Mouse (Mus musculus) heart, adult 2 months (tissue): ENCODE measurements around the gene Erc2. TPM values are rescaled to one million over a fixed set of nuclear protein-coding genes. Genes with fewer than 3 reads are reported as not detected.

Source experiments
- DNase-seq, 2 experiments: peaks; one replicate each; pipeline ENCODE4 v3.0.0; 2021
- H3K27ac ChIP-seq: fragments of 200-600 bp; 2 replicates; pipeline ENCODE4 v1.8.1; 2022
- H3K27me3 ChIP-seq: fragments of 200-500 bp; 2 replicates; pipeline ENCODE4 v1.6.1; 2012; ENCODE audit warnings: mild to moderate bottlenecking, low read length, inconsistent platforms, mixed read lengths; ENCODE audit not compliant: control insufficient read depth, insufficient read depth
- H3K36me3 ChIP-seq: fragments of 200-500 bp; 2 replicates; pipeline ENCODE4 v1.6.1; 2012; ENCODE audit warnings: low read length, inconsistent platforms; ENCODE audit not compliant: control insufficient read depth, insufficient read depth
- H3K4me1 ChIP-seq: fragments of 200-500 bp; 2 replicates; pipeline ENCODE4 v1.6.1; 2011; ENCODE audit warnings: low read length; ENCODE audit not compliant: control insufficient read depth, insufficient read depth
- H3K4me3 ChIP-seq: fragments of 200-600 bp; 2 replicates; pipeline ENCODE4 v1.8.1; 2022
- H3K79me2 ChIP-seq: fragments of 200-500 bp; replicated peaks from 2 replicates; pipeline ENCODE4 v1.6.1; 2012; ENCODE audit warnings: mild to moderate bottlenecking, inconsistent platforms, low read length, moderate library complexity, mixed read lengths; ENCODE audit not compliant: control insufficient read depth, insufficient read depth
- H3K9ac ChIP-seq: fragments of 200-500 bp; 2 replicates; pipeline ENCODE4 v1.6.1; 2012; ENCODE audit warnings: low read depth, mild to moderate bottlenecking, control low read depth, inconsistent platforms, low read length, mixed read lengths
- CTCF ChIP-seq: fragments of 200-600 bp; IDR thresholded peaks from 2 replicates; pipeline ENCODE4 v1.8.1; 2022; ENCODE audit warnings: antibody characterized with exemption, mild to moderate bottlenecking, moderate library complexity
- EP300 ChIP-seq: fragments of 200-500 bp; IDR thresholded peaks from 2 replicates; pipeline ENCODE4 v1.6.1; 2011; ENCODE audit warnings: low read depth, low read length, control low read depth; ENCODE audit not compliant: insufficient read depth
- POLR2A ChIP-seq: fragments of 200-500 bp; IDR thresholded peaks from 2 replicates; pipeline ENCODE4 v1.6.1; 2011; ENCODE audit warnings: mild to moderate bottlenecking, low read depth, low read length, control low read depth; ENCODE audit not compliant: insufficient read depth
- WGBS: fragments of 180-500 bp; shearing (Covaris S2); methylation state at CpG from one replicate; pipeline ENCODE4 v1.1.7; 2018; 5-methylcytosine and 5-hydroxymethylcytosine counted together
- intact Hi-C: fragments of 180-260 bp; cut with DNase I; formaldehyde crosslinking; loops from one replicate; pipeline ENCODE4 v1.15.1; 2025
- polyA plus RNA-seq: library from polyadenylated mRNA; depleted of rRNA; stranded (reverse); fragments of >200 nt; gene quantifications from 2 replicates; pipeline ENCODE4 v1.2.3, GENCODE M21; 2012
- total RNA-seq, 2 experiments: library from RNA; stranded (reverse); gene quantifications; 2 replicates each; pipeline ENCODE4 v1.2.3; 2021

Erc2 gene
- total and polyA plus RNA-seq, 3 experiments, result 0.49 to 0.68 (median 0.64) TPM

GRCm38 (mm10) chr14:28451771-28452170 is 829.5 kb downstream of the Erc2 start:
- WGBS, result 84% methylated on average over 9 of the region's 9 CpGs
- Histone ChIP-seq H3K27me3 (no peaks in the 10 kb centered on the region), H3K4me1 (no peaks in the 10 kb centered on the region; the same call in 1 of the 2 replicates), H3K4me3 (no peak overlapping the region), H3K36me3 (no peaks in the 10 kb centered on the region), H3K27ac (no peak overlapping the region), H3K79me2 (no peaks in the 10 kb centered on the region), H3K9ac (no peak overlapping the region)
- TF ChIP-seq POLR2A (no peak), CTCF (no peak), EP300 (no peak)
- DNase-seq, result no peak
- intact Hi-C loops, result no loop called here

- Histone ChIP-seq H3K27me3 (no peaks in the 10 kb centered on the region), H3K79me2 (no peaks in the 10 kb centered on the region), H3K9ac (no peak overlapping the region), H3K4me1 (no peaks in the 10 kb centered on the region), H3K27ac (no peak overlapping the region; the same call in 1 of the 2 replicates), H3K4me3 (no peak overlapping the region), H3K36me3 (no peaks in the 10 kb centered on the region)
- intact Hi-C loops, result no loop called here
- TF ChIP-seq CTCF (no peak), POLR2A (no peak), EP300 (no peak)
- WGBS, result 52% methylated on average over 7 of the region's 7 CpGs
- peak in 1 of 2 experiments; percentile 52 for DNase-seq
Observed at GRCm38 (mm10) chr14:28456372-28457076, 834.3 kb downstream of the Erc2 start.

DNA sequence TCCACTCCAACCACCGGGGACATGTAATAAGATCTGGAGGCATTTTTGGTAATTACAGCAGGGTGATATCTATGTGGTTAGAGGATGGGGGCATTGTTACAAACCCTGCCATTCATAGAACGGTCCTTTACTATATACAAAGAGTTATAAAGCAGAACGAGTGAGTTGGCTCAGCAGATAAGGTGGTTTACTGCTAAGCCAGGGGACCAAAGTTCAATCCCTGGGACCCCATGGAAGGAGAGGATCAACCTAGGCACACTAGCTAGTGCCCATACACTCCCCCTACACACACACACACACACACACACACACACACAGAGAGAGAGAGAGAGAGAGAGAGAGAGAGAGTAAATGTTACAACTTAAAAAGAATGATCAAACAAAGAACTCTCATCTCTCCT is 835.2 kb downstream of the Erc2 start:
- TF ChIP-seq CTCF (no peak), EP300 (no peak), POLR2A (no peak)
- Histone ChIP-seq H3K4me3 (no peak overlapping the region), H3K79me2 (no peaks in the 10 kb centered on the region), H3K27me3 (no peaks in the 10 kb centered on the region), H3K36me3 (no peaks in the 10 kb centered on the region), H3K4me1 (no peaks in the 10 kb centered on the region), H3K27ac (no peak overlapping the region), H3K9ac (no peak overlapping the region)
- intact Hi-C loops, result no loop called here
- 87% methylated on average over 3 of the region's 3 CpGs for WGBS
- DNase-seq, result no peak

- Histone ChIP-seq H3K36me3 (no peaks in the 10 kb centered on the region), H3K9ac (no peak overlapping the region), H3K79me2 (no peaks in the 10 kb centered on the region), H3K27ac (no peak overlapping the region), H3K4me1 (no peaks in the 10 kb centered on the region), H3K27me3 (no peaks in the 10 kb centered on the region), H3K4me3 (no peak overlapping the region)
- intact Hi-C loops, result no loop called here
- no peak for DNase-seq
- WGBS, result 81% methylated on average over 5 of the region's 5 CpGs
- TF ChIP-seq POLR2A (no peak), EP300 (no peak), CTCF (no peak)
Observed at GRCm38 (mm10) chr14:28467956-28468355, 845.7 kb downstream of the Erc2 start.

GRCm38 (mm10) chr14:28469696-28470095 is 847.5 kb downstream of the Erc2 start:
- Histone ChIP-seq H3K79me2 (no peaks in the 10 kb centered on the region), H3K4me1 (no peaks in the 10 kb centered on the region), H3K27ac (no peak overlapping the region), H3K36me3 (no peaks in the 10 kb centered on the region), H3K9ac (no peak overlapping the region), H3K27me3 (no peaks in the 10 kb centered on the region), H3K4me3 (no peak overlapping the region)
- 64% methylated on average over 4 of the region's 4 CpGs for WGBS
- TF ChIP-seq POLR2A, result no peak
- TF ChIP-seq EP300, result no peak
- TF ChIP-seq CTCF, result no peak
- no peak for DNase-seq
- intact Hi-C loops, result no loop called here

GRCm38 (mm10) chr14:28470212-28470611 is 848.0 kb downstream of the Erc2 start:
- no peak for DNase-seq
- Histone ChIP-seq H3K9ac (no peak overlapping the region), H3K4me3 (no peak overlapping the region), H3K79me2 (no peaks in the 10 kb centered on the region), H3K4me1 (no peaks in the 10 kb centered on the region), H3K27me3 (no peaks in the 10 kb centered on the region), H3K36me3 (no peaks in the 10 kb centered on the region), H3K27ac (no peak overlapping the region)
- TF ChIP-seq CTCF, result no peak
- WGBS, result 77% methylated on average over 6 of the region's 6 CpGs
- intact Hi-C loops, result no loop called here
